Mouse (Mus musculus): ENCODE results near the gene Pla2g6.

The Pla2g6 gene

GRCm38 (mm10) chr15:79328058-79328938 lies at the start of gene Pla2g6:
TSS of gene Pla2g6 (minus strand) at chr15:79328390.
- DNase-seq (ENCODE audit: low read depth, low spot score) = peak; percentile 100

- DNase-seq (ENCODE audit: low read depth, low spot score) = no peak
Measured at GRCm38 (mm10) chr15:79377681-79378080, 49.5 kb upstream of the Pla2g6 start.

DNA sequence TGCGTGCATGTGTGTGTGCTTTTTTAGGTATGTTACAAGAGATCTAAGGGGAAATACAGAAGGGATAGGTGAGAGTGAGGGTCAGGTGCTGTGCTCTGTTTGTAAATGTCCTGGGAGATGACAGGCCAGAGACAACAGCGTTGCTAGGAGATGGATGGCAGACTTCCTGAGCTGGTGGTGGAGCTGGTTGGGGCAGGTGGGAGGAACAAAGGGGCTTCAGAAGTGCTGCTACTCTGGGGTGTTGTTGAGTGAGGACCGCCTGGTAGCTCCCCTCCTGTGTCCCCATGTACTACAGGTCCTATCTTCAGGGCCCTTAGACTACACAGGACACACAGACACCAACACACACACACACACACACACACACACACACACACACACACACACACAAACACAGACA lies 46.6 kb upstream of the Pla2g6 start:
- DNase-seq (ENCODE audit: low read depth, low spot score) = no peak

- DNase-seq (ENCODE audit: low read depth, low spot score) = no peak
Measured at GRCm38 (mm10) chr15:79370281-79370843, 42.2 kb upstream of the Pla2g6 start.

GRCm38 (mm10) chr15:79369452-79370280 lies 41.5 kb upstream of the Pla2g6 start:
- DNase-seq (ENCODE audit: low read depth, low spot score) = no peak

GRCm38 (mm10) chr15:79368861-79369440 lies 40.8 kb upstream of the Pla2g6 start:
- no peak for DNase-seq (ENCODE audit: low read depth, low spot score)

DNA sequence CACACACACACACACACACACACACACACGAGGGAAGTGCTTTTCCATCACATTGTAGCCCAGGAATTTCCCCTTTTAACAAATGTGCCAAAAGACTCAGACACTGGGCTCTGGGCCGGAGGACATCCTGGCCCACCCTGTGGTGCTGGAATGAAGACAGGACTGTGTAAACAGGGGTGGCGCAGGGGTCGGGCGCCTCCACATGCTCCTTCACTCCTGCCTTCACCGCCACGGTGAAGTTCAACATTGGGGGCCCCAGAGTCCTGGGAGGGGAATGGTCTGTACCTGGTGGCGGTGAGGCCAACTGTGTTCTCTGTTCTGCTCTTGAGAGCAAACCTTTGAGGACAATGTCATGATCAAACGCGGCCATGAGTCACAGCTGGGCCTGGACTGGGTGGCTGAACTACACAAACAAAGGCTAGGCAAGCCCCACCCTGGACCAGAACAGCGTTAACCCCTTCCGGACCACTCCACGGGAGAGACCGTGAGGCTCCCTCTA lies 40.2 kb upstream of the Pla2g6 start:
- no peak for DNase-seq (ENCODE audit: low read depth, low spot score)

DNA sequence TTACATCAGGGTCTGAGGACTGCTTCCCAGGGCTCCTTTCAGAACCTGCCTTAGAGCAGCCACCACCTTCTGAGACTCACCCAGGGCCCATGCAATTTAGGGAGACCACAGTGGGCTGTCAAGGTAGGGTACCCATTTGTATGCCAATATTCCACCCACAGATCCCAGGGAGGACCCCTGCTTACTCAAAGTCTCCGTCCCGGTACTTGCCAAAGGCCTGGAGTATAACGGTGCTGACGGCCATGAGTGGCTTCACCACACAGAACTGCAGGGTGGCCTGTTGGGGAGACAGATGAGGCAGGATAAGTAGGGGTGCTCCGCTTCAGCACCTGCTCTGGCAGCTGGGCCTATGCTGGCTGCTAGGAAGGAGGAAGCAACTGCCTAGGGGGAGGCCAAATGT lies 38.2 kb upstream of the Pla2g6 start:
- DNase-seq (ENCODE audit: low read depth, low spot score) = no peak

GRCm38 (mm10) chr15:79365068-79365467 lies 36.9 kb upstream of the Pla2g6 start:
- no peak for DNase-seq (ENCODE audit: low read depth, low spot score)

GRCm38 (mm10) chr15:79364120-79364519 lies 35.9 kb upstream of the Pla2g6 start:
- no peak for DNase-seq (ENCODE audit: low read depth, low spot score)

- no peak for DNase-seq (ENCODE audit: low read depth, low spot score)
Measured at GRCm38 (mm10) chr15:79361023-79361422, 32.8 kb upstream of the Pla2g6 start.

DNA sequence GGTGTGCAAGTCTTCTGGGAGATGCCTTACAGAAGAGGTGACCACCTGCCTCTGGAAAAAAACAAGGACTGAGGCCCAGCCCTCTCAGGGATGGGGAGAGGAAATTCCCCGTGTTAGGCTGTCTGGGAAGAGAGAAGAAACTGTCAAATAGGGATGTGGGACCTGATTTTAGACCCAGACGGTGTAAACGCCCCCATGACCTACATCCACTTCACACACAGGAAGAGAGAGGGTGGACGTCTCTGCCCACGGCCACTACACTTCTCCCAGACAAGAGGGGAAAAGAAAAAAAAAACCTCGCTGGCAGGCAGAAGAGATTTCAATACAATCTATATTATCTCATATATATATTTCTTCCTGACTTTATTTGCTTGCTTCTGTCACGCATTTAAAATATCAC lies 32.2 kb upstream of the Pla2g6 start:
- no peak for DNase-seq (ENCODE audit: low read depth, low spot score)

DNA sequence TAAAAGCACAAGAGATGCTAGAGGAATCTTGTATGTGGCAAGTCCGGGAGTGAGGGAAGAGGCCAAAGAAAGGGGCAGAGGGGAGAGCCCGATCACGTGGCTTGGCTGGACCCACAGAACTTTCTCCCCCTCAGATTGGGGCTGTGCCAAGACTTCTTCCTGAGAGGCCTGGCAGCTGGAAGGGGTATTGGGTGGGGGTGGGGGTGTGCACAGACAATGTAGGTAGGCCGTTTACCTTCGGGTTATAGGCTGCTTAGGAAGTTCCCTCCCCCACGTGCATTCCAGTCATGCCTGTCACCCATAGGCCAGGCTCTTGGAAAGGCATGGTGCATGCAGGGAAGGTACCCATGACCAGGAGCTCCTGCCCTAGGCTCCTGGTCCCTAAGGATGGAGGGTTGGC lies 31.8 kb upstream of the Pla2g6 start:
- no peak for DNase-seq (ENCODE audit: low read depth, low spot score)

GRCm38 (mm10) chr15:79357974-79358690 lies 29.9 kb upstream of the Pla2g6 start:
- no peak for DNase-seq (ENCODE audit: low read depth, low spot score)

- peak; percentile 86 for DNase-seq (ENCODE audit: low read depth, low spot score)
Measured at GRCm38 (mm10) chr15:79357036-79357911, 29.1 kb upstream of the Pla2g6 start.

- no peak for DNase-seq (ENCODE audit: low read depth, low spot score)
Measured at GRCm38 (mm10) chr15:79356481-79356880, 28.3 kb upstream of the Pla2g6 start.

DNA sequence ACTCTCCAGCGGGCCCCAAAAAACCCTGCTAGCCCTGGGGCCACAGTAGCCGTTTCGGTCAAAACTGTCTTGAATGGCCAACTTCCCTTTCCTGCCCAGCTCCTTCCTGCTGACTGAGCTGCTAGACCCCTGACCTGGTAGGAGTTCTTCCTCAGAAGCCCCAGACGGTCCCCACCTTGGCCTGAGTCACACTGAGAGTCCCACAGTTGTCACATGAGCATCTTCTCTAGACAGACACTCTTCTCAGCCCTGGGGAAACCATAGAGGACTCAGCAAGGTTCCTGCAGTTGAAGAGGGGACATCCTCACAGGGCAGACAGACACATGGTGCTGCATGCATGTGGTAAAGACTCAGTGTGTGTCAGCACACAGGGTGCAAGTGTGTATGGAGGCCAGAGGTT lies 26.4 kb upstream of the Pla2g6 start:
- DNase-seq (ENCODE audit: low read depth, low spot score) = peak; percentile 33

GRCm38 (mm10) chr15:79353690-79354305 lies 25.6 kb upstream of the Pla2g6 start:
- DNase-seq (ENCODE audit: low read depth, low spot score) = no peak

DNA sequence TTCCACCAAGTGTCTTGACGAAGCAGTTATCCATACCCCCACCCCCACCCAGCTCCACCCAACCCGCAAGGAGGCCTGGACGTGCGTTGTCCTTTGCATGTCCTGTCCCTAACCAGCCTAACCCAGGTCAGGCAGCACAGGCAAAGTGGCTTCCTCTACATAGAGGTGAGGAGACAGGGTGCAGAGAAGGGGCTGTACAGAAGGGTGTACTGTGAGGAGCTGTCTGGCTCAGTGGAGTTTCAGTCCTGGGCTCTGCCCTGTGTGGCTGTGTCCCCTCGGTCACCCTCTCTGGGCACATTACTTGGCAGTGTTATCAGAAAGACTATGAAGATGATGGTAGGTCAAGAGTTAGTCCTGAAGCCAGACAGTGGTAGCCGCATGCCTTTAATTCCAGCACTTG lies 24.3 kb upstream of the Pla2g6 start:
- no peak for DNase-seq (ENCODE audit: low read depth, low spot score)

GRCm38 (mm10) chr15:79351331-79351767 lies 23.2 kb upstream of the Pla2g6 start:
- no peak for DNase-seq (ENCODE audit: low read depth, low spot score)
